Mouse (Mus musculus): ENCODE data around the gene Anxa11. TPM values are rescaled to one million over a fixed set of nuclear protein-coding genes. Genes with fewer than 3 reads are reported as not detected.

Anxa11 gene
- polyA plus RNA-seq (2012; rRNA removed): 64.2 and 68.4 TPM in 2 replicates

DNA sequence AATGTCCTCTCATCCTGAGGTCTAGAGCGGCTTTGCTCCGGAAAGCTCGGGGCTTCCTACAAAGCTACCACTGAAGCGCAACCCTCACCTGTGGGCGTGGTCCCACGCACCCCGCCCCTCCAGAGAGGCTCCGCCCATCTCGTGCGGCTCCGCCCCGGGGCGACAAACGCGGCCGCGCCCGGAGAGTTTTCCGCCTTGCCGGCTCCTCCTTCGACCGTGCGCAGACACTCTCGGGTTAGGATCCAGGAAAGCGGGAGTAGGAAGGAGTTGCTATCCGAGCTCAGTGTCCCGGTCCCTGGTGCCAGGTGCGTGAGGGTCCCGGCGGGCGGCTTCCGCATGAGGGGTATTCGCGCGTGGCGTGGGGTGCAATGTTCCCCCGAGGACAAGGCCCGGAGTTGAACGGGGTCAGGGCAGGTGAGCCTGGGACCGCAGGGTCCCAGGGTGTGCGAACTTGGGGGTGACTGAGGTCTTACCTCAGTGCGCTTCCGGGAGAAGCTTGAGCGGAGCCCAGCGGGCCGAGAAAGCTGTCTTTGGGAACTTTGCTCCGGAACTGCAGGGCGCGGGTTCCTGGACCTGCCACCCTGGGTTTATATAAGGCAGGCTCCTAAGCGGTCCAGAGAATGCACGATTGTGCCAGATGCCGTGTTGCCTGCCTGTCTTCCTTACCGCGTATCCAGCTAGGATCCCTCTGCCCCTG is at the start of gene Anxa11:
Anxa11 (plus strand) TSS at position 166 of the 697 bp plus-strand sequence.
- H3K4me3 ChIP-seq (ENCODE audit: extremely low read depth, insufficient read depth, insufficient read length): peak within 1 kb of the TSS; percentile 97
- TF ChIP-seq POLR2A (IDR thresholded peaks at IDR 0.05; ENCODE audit: low read depth, low read length) (peak; percentile 18; the same call in 1 of the 2 replicates), CTCF (IDR thresholded peaks at IDR 0.05; ENCODE audit: extremely low read depth, insufficient read depth, insufficient read length, insufficient replicate concordance) (no peak)
- under 1% methylated on average over 54 of the region's 54 CpGs for WGBS
- DNase-seq (ENCODE audit: low read depth in 1 of 2, low spot score in 2 of 2): peak; percentile 70 to 90
- H3K27ac ChIP-seq (ENCODE audit: insufficient read depth, low read length): peak within 1 kb of the TSS; percentile 85
- H3K4me1 ChIP-seq (ENCODE audit: control insufficient read depth, insufficient read depth, insufficient read length): peaks cover 5% of the 10 kb centered on the region; the same call in 1 of the 2 replicates
- no peaks in the 10 kb centered on the region for H3K27me3 ChIP-seq (ENCODE audit: control insufficient read depth, insufficient read depth, low read length)
- peaks cover 2% of the 10 kb centered on the region; the same call in 1 of the 2 replicates for H3K36me3 ChIP-seq (ENCODE audit: control insufficient read depth, insufficient read depth, low read length)

DNA sequence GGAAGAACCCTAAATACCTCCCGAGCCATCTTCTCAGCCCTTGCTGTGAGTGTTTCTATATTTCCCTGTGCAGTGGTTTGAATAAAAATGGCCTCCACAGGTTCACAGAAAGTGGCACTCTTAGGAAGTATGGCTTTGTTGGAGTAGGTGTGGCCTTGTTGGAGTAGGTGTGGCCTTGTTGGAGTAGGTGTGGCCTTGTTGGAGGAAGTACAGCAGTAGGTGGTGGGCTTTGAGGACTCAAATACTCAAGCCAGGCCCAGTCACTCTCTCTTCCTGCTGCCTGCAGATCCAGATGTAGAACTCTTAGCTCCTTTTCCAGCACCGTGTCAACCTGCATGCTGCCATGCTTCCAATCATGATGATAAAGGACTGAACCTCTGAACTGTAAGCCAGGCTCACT is 47.6 kb upstream of the Anxa11 start:
- no peak overlapping the region for H3K27ac ChIP-seq (ENCODE audit: insufficient read depth, low read length)
- 96% methylated on average over 2 of the region's 2 CpGs for WGBS
- TF ChIP-seq POLR2A (IDR thresholded peaks at IDR 0.05; ENCODE audit: low read depth, low read length) (no peak), CTCF (IDR thresholded peaks at IDR 0.05; ENCODE audit: extremely low read depth, insufficient read depth, insufficient read length, insufficient replicate concordance) (no peak)
- no peaks in the 10 kb centered on the region for H3K4me1 ChIP-seq (ENCODE audit: control insufficient read depth, insufficient read depth, insufficient read length)
- no peak for DNase-seq (ENCODE audit: low read depth in 1 of 2, low spot score in 2 of 2)
- no peak overlapping the region for H3K4me3 ChIP-seq (ENCODE audit: extremely low read depth, insufficient read depth, insufficient read length)
- no peaks in the 10 kb centered on the region for H3K36me3 ChIP-seq (ENCODE audit: control insufficient read depth, insufficient read depth, low read length)
- no peaks in the 10 kb centered on the region for H3K27me3 ChIP-seq (ENCODE audit: control insufficient read depth, insufficient read depth, low read length)

DNA sequence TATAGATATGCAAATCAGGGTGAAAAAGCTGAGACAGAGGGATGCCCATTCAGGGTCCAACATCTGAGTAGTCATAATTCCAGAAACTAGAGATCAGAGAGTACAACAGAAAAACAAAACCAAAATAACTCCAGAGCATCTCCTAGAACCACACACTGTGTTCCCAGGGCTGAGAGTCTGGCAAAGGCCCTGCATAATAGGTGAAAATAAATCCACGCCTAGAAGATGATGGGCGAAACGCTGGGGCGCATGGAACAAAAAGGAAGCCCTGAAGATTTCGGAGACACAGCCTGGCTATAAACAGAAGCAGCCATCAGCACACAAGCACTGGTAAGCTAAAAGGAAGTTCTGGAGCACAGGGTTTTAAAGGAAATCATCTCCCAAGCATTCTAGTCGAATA is 46.9 kb upstream of the Anxa11 start:
- no peaks in the 10 kb centered on the region for H3K27me3 ChIP-seq (ENCODE audit: control insufficient read depth, insufficient read depth, low read length)
- 77% methylated on average over 6 of the region's 6 CpGs for WGBS
- H3K27ac ChIP-seq (ENCODE audit: insufficient read depth, low read length): no peak overlapping the region
- H3K36me3 ChIP-seq (ENCODE audit: control insufficient read depth, insufficient read depth, low read length): no peaks in the 10 kb centered on the region
- no peak for DNase-seq (ENCODE audit: low read depth in 1 of 2, low spot score in 2 of 2)
- no peak overlapping the region for H3K4me3 ChIP-seq (ENCODE audit: extremely low read depth, insufficient read depth, insufficient read length)
- TF ChIP-seq CTCF (IDR thresholded peaks at IDR 0.05; ENCODE audit: extremely low read depth, insufficient read depth, insufficient read length, insufficient replicate concordance) (no peak), POLR2A (IDR thresholded peaks at IDR 0.05; ENCODE audit: low read depth, low read length) (no peak)
- H3K4me1 ChIP-seq (ENCODE audit: control insufficient read depth, insufficient read depth, insufficient read length): no peaks in the 10 kb centered on the region

- H3K27me3 ChIP-seq (ENCODE audit: control insufficient read depth, insufficient read depth, low read length): no peaks in the 10 kb centered on the region
Observed at GRCm38 (mm10) chr14:25795561-25796174, 46.3 kb upstream of the Anxa11 start.

DNA sequence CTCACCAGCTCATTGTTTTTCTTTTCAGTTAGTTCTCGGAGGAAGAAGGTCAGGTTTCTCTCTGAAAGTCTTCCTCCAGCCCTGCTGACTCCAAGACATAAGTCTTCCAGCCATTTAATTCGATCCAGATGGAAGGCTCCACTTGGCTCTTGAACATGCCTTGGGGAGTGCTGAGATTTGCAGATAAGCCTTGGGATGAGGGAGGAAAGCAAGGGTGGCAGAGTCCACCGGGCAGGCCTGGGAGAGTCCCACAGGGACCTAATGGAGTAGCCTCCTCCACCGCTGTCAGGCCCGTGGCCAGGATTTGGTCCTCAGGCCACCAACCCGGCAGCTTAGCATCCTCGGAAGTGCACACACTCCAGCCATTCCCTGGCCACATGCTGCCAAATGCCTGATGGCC is 45.3 kb upstream of the Anxa11 start:
- Histone ChIP-seq H3K36me3 (ENCODE audit: control insufficient read depth, insufficient read depth, low read length) (no peaks in the 10 kb centered on the region), H3K27me3 (ENCODE audit: control insufficient read depth, insufficient read depth, low read length) (no peaks in the 10 kb centered on the region), H3K4me1 (ENCODE audit: control insufficient read depth, insufficient read depth, insufficient read length) (no peaks in the 10 kb centered on the region), H3K27ac (ENCODE audit: insufficient read depth, low read length) (no peak overlapping the region), H3K4me3 (ENCODE audit: extremely low read depth, insufficient read depth, insufficient read length) (no peak overlapping the region)
- DNase-seq (ENCODE audit: low read depth in 1 of 2, low spot score in 2 of 2): no peak
- no peak for TF ChIP-seq CTCF (IDR thresholded peaks at IDR 0.05; ENCODE audit: extremely low read depth, insufficient read depth, insufficient read length, insufficient replicate concordance)
- no peak for TF ChIP-seq POLR2A (IDR thresholded peaks at IDR 0.05; ENCODE audit: low read depth, low read length)
- 86% methylated on average over 7 of the region's 7 CpGs for WGBS

More at GRCm38 (mm10) chr14:25795561-25796174, 46.3 kb upstream of the Anxa11 start:
- H3K36me3 ChIP-seq (ENCODE audit: control insufficient read depth, insufficient read depth, low read length): no peaks in the 10 kb centered on the region
- no peaks in the 10 kb centered on the region for H3K4me1 ChIP-seq (ENCODE audit: control insufficient read depth, insufficient read depth, insufficient read length)
- H3K27ac ChIP-seq (ENCODE audit: insufficient read depth, low read length): no peak overlapping the region
- DNase-seq (ENCODE audit: low read depth in 1 of 2, low spot score in 2 of 2): no peak
- TF ChIP-seq POLR2A (IDR thresholded peaks at IDR 0.05; ENCODE audit: low read depth, low read length) (no peak), CTCF (IDR thresholded peaks at IDR 0.05; ENCODE audit: extremely low read depth, insufficient read depth, insufficient read length, insufficient replicate concordance) (no peak)
- no peak overlapping the region for H3K4me3 ChIP-seq (ENCODE audit: extremely low read depth, insufficient read depth, insufficient read length)
- WGBS: 50% methylated on average over 10 of the region's 10 CpGs

DNA sequence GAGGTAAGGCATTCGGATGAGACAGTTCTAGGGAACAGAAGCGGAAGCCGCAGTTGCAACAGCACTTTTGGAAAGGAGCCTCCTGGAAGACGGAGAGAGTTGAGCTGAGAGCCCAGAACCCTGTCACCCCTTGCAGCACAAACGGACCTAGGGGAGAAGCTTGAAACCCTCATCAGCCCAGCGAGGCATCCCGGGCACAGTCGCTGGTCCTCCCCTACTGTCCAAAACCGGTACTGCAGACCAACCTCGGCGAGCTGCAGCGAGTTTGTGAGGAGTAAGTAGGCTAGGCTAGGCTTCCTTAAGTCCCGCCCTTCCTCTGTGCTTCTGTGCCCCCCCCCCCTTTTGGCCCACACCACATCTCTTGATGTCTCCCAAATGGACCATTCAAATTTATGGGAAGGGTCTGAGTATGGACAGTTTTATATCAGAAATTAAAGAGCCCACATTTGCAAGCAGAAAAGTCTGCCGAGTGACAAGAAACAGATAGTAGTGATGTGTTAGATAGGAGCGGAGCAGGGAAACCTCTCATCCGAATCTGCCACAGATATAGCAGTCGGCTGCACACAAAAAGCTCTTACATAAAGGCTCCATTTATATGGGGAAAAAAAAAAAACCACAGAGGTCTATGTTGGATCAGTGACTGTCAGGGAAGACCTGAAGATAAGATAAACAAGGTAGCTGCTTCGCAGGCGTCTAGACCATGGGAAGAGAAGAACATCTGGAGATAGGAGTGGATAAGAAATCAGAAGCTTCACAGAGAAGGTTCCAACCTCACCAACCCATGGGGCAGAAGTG is 41.6 kb upstream of the Anxa11 start:
- Histone ChIP-seq H3K36me3 (ENCODE audit: control insufficient read depth, insufficient read depth, low read length) (no peaks in the 10 kb centered on the region), H3K27ac (ENCODE audit: insufficient read depth, low read length) (no peak overlapping the region), H3K27me3 (ENCODE audit: control insufficient read depth, insufficient read depth, low read length) (no peaks in the 10 kb centered on the region), H3K4me3 (ENCODE audit: extremely low read depth, insufficient read depth, insufficient read length) (no peak overlapping the region), H3K4me1 (ENCODE audit: control insufficient read depth, insufficient read depth, insufficient read length) (no peaks in the 10 kb centered on the region)
- 32% methylated on average over 19 of the region's 19 CpGs for WGBS
- TF ChIP-seq CTCF (IDR thresholded peaks at IDR 0.05; ENCODE audit: extremely low read depth, insufficient read depth, insufficient read length, insufficient replicate concordance) (peak; percentile 97), POLR2A (IDR thresholded peaks at IDR 0.05; ENCODE audit: low read depth, low read length) (no peak)
- DNase-seq (ENCODE audit: low read depth in 1 of 2, low spot score in 2 of 2): peak; percentile 37 to 76

Data from spleen, adult 2 months (tissue).